Mouse (Mus musculus) frontal cortex, postnatal 10 days (tissue): ENCODE measurements around the gene Usp34.
"Not testable (repeated sequence)": the region's sequence is repeated elsewhere in the genome, so short reads cannot be mapped to it uniquely, and the experiment has no call there.

Experiments
- DNase-seq, 2 experiments: peaks; one replicate each; pipeline ENCODE4 v3.0.0; 2022; ENCODE audit warnings: low spot score in 2 of 2, mixed read lengths in 1 of 2

Usp34 gene

GRCm38 (mm10) chr11:23357226-23357625, 50.5 kb downstream of the Usp34 start:
- DNase-seq: not testable (repeated sequence)

GRCm38 (mm10) chr11:23359687-23360235, 53.1 kb downstream of the Usp34 start:
- DNase-seq: not testable (repeated sequence)

- no peak for DNase-seq
Observed at GRCm38 (mm10) chr11:23362305-23362704, 55.6 kb downstream of the Usp34 start.

- no peak for DNase-seq
Observed at GRCm38 (mm10) chr11:23364348-23364747, 57.7 kb downstream of the Usp34 start.

- no peak for DNase-seq
Observed at GRCm38 (mm10) chr11:23372032-23372431, 65.3 kb downstream of the Usp34 start.

DNA sequence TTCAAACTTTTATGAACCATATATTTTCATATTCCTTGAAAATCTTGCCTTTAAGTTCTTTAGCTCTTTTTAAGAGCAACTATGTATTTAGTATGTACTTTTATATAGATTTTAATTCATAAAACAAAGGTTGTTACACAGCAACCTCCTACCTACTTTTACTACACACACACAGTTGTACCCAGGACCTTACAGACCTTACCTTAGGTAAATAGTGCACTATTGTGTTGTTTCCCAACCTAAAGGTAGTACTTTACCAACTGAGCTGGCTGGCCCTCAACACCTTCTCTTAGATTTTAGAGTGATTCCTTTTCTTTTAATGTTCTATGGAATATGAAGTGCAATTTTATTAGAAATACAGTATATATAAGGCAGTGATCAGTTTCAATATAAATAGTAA, 65.8 kb downstream of the Usp34 start:
- no peak for DNase-seq

DNA sequence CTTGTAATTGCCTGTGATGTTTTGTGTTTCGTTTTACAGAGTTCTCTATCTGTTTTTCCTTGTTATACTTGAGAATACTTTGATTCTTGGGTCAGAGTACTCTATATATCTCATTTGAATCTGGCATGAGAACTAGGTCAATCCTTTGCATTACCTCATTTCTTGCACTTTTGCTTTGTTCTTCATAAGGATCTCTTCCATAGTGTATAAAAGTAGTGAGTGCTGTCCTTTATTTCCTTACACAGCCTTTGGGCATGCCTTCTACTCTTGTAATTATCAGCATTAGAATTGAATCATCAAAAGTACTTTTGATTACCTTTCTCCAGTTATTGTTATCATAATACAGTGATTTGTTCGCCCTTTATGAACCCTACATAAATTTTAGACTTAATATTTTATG, 73.4 kb downstream of the Usp34 start:
- DNase-seq: no peak

GRCm38 (mm10) chr11:23380595-23380994, 73.9 kb downstream of the Usp34 start:
- no peak for DNase-seq

DNA sequence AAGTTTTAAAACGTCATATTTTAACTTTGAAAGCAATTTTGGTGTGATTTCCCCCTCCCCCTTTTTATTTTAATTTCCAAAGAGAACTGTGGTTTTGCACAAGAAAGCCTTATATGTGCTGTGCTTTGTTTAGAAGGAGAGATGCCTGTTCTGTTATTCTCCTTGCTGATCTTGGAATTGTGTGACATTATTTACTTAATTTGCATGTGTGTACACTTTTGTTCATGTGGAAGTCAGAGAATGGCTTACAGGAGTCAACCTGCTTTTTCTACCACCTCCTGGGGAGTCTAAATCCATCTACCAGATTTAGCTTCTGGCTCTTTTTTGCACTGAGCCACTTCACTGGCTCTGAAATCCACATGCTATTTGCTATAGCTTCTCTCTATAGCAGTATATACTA, 76.1 kb downstream of the Usp34 start:
- no peak for DNase-seq

- DNase-seq: no peak
Observed at GRCm38 (mm10) chr11:23389649-23390048, 83.0 kb downstream of the Usp34 start.

DNA sequence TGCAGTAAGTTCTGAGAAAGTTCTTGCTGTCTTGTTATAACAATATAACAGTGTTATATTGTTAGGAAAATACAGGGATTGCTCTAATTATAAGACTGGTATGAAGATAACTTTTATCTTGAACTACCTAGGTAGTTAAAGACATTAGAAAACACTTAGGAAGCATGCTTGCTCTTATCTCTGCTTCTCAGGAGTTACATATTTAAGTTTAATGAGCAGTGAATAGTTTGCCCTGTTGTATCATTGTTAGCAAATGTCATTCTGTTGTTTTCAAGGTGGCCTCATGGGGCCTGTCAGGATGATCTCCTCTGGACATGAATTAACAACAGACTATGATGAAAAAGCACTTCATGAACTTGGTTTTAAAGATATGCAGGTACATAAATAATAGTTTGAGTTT, 85.9 kb downstream of the Usp34 start:
- no peak for DNase-seq

DNA sequence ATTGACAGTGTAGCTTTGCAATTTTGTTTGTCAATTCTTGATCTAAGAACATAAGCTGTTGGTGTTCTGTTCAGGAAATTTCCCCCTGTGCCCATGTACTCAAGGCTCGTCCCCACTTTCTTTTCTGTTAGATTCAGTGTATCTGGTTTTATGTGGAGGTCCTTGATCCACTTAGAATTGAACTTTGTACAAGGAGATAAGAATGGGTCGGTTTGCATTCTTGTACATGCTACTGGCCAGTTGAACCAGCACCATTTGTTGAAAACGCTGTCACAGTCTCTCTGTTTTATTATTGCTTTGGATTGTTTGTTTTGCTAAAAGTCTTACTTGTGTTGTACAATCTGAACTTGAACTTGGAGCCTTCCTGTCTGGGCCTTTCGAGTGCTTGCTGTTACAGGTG, 89.9 kb downstream of the Usp34 start:
- no peak for DNase-seq

DNA sequence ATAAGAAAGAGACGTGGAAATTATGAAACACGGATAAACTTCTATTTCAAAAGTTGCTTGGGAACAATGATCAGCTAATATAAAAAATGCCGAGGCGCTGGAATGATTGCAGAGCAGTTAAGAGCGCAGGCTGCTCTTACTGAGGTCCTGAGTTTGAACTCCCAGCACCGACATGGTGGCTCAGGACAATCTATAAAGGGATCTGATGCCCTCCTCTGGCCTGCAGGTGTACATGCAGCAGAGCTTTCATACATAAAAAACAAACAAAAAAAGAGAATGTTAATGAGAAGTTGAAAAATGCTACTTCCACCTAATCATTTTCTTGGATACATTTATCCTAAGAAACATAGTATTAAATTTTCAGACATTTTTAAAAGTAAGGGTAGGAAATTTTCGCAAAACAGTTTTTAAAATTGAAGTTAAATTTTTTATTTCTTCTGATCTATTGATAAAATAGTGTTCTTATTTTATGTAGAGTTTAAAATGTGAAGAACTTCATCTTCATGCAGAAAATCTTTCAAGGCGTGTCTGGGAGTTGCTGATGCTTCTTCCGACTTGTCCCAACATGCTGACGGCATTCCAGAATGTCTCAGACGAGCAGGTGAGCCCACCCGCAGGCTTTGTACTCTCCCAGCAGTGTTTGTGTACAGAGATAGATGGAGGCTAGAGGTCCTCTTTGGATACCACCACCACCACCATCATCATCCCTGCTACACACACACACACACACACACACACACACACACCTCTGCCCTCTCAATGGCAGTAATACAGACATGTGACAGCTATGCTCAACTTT, 94.5 kb downstream of the Usp34 start:
- DNase-seq: no peak

DNA sequence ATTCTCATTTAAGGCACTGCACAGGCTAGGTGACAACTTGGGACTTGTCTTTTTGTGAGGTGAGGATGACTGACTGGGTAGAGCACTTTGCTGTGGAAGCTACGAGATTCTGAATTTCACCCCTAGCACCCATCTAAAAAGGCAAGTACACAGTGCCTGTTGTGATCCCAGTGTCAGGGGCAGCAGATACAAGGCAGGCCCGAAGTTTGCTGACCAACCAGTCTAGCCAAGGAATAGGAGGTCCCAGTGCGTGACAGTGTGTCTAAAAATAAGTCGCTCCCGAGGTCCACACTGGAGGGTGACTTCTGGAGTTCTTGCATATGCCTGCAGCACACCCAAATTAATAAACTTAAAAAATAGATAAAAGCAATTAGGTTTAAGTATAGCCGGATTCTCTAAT, 121.6 kb downstream of the Usp34 start:
- DNase-seq: no peak

DNA sequence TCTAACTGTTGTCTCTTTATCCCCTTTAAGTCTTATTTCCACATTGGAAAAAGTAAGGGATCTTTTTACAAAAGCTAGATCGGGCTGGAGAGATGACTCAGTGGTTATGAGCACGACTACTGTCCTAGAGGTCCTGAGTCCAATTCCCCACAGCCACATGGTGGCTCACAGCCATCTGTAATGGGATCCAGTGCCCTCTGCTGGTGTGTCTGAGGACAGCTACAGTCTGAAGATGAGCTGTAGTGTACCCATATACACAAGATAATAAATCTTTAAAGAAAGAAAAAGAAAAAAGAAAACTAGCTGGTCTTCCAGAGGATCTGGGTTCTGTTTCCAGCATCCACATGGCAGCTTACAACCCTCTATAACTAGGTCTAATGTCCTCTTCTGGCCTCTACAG, 123.3 kb downstream of the Usp34 start:
- DNase-seq: no peak

DNA sequence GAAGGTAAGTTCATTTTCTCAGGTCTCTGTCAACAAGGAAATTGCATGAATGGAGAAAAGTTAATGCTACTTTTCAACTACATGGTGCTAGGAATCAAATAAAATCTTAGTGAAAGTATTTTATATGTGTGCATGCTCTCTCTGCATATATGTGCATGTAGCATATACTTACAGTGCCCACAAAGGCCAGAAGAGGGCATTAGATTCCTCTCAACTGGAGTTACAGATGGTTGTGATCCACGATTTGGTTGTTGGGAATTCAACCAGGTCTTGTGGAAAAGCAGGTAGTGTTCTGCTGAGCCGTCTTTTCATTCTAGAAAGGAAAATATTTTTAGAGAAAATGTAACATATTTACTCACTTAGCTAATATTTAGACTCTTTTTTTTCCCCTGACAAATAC, 129.4 kb downstream of the Usp34 start:
- DNase-seq: no peak

- DNase-seq: not testable (repeated sequence)
Observed at GRCm38 (mm10) chr11:23465862-23466261, 159.2 kb downstream of the Usp34 start.

- no peak for DNase-seq
Observed at GRCm38 (mm10) chr11:23489955-23490354, 183.3 kb downstream of the Usp34 start.

- DNase-seq: no peak
Observed at GRCm38 (mm10) chr11:23492048-23492790, 185.5 kb downstream of the Usp34 start.

GRCm38 (mm10) chr11:23495231-23495630, 188.5 kb downstream of the Usp34 start:
- DNase-seq: no peak

GRCm38 (mm10) chr11:23496661-23497060, 190.0 kb downstream of the Usp34 start:
- DNase-seq: peak in 1 of 2 experiments; percentile 12

- DNase-seq: peak in 1 of 2 experiments; percentile 68
Observed at GRCm38 (mm10) chr11:23497335-23497717, 190.6 kb downstream of the Usp34 start.
